Mouse (Mus musculus): ENCODE measurements at regions not wholly inside any gene's neighbourhood (a gene's known extent, or its start where the extent isn't known, plus 50 kb on each side); places are given as distances from the start of the nearest gene placed in this dataset.

GRCm38 (mm10) chr12:71623271-71623670 lies 207.6 kb upstream of the Daam1 start:
- peak; percentile 24 for DNase-seq (ENCODE audit: low read depth, low spot score)

GRCm38 (mm10) chr12:71624076-71624475 lies 206.8 kb upstream of the Daam1 start:
- DNase-seq (ENCODE audit: low read depth, low spot score): peak; percentile 87

- no peak for DNase-seq (ENCODE audit: low read depth, low spot score)
Observed at GRCm38 (mm10) chr12:71624676-71625075, 206.2 kb upstream of the Daam1 start.

GRCm38 (mm10) chr12:71625115-71625514 lies 205.8 kb upstream of the Daam1 start:
- DNase-seq (ENCODE audit: low read depth, low spot score): no peak

GRCm38 (mm10) chr12:71626801-71627200 lies 204.1 kb upstream of the Daam1 start:
- DNase-seq (ENCODE audit: low read depth, low spot score): no peak

- DNase-seq (ENCODE audit: low read depth, low spot score): peak; percentile 40
Observed at GRCm38 (mm10) chr12:71627421-71628339, 203.2 kb upstream of the Daam1 start.

GRCm38 (mm10) chr12:71628340-71628738 lies 202.5 kb upstream of the Daam1 start:
- DNase-seq (ENCODE audit: low read depth, low spot score): no peak

- no peak for DNase-seq (ENCODE audit: low read depth, low spot score)
Observed at GRCm38 (mm10) chr12:71628796-71629195, 202.1 kb upstream of the Daam1 start.

GRCm38 (mm10) chr12:71630386-71630785 lies 200.5 kb upstream of the Daam1 start:
- DNase-seq (ENCODE audit: low read depth, low spot score): no peak

GRCm38 (mm10) chr12:71636300-71636699 lies 194.6 kb upstream of the Daam1 start:
- DNase-seq (ENCODE audit: low read depth, low spot score): peak; percentile 50

- no peak for DNase-seq (ENCODE audit: low read depth, low spot score)
Observed at GRCm38 (mm10) chr12:71637248-71637647, 193.6 kb upstream of the Daam1 start.

- no peak for DNase-seq (ENCODE audit: low read depth, low spot score)
Observed at GRCm38 (mm10) chr12:71638246-71638645, 192.6 kb upstream of the Daam1 start.

- no peak for DNase-seq (ENCODE audit: low read depth, low spot score)
Observed at GRCm38 (mm10) chr12:71640058-71640501, 190.8 kb upstream of the Daam1 start.

GRCm38 (mm10) chr12:71641486-71641885 lies 189.4 kb upstream of the Daam1 start:
- no peak for DNase-seq (ENCODE audit: low read depth, low spot score)

- DNase-seq (ENCODE audit: low read depth, low spot score): no peak
Observed at GRCm38 (mm10) chr12:71642797-71643337, 188.0 kb upstream of the Daam1 start.

- peak; percentile 79 for DNase-seq (ENCODE audit: low read depth, low spot score)
Observed at GRCm38 (mm10) chr12:71651251-71651650, 179.6 kb upstream of the Daam1 start.

- DNase-seq (ENCODE audit: low read depth, low spot score): peak; percentile 89
Observed at GRCm38 (mm10) chr12:71693346-71694038, 137.4 kb upstream of the Daam1 start.

- peak; percentile 79 for DNase-seq (ENCODE audit: low read depth, low spot score)
Observed at GRCm38 (mm10) chr12:71701753-71702152, 129.1 kb upstream of the Daam1 start.

GRCm38 (mm10) chr12:71702181-71702580 lies 128.7 kb upstream of the Daam1 start:
- DNase-seq (ENCODE audit: low read depth, low spot score): no peak

GRCm38 (mm10) chr12:71703146-71703902 lies 127.6 kb upstream of the Daam1 start:
- DNase-seq (ENCODE audit: low read depth, low spot score): no peak

- no peak for DNase-seq (ENCODE audit: low read depth, low spot score)
Observed at GRCm38 (mm10) chr12:71704431-71704830, 126.4 kb upstream of the Daam1 start.

All from brain, adult 2 months (tissue).